Mouse (Mus musculus): ENCODE data around the gene Gm20388.

GRCm38 (mm10) chr8:123427639-123428275, 3517.1 kb downstream of the Gm20388 start:
- TF ChIP-seq CTCF (IDR thresholded peaks at IDR 0.05; ENCODE audit: control insufficient read depth, insufficient read depth, low read length) (no peak), POLR2A (IDR thresholded peaks at IDR 0.05; ENCODE audit: borderline replicate concordance, control insufficient read depth, low read depth, low read length) (no peak)

Data from bone marrow, adult 2 months (tissue).